In the genomic region with DNA sequence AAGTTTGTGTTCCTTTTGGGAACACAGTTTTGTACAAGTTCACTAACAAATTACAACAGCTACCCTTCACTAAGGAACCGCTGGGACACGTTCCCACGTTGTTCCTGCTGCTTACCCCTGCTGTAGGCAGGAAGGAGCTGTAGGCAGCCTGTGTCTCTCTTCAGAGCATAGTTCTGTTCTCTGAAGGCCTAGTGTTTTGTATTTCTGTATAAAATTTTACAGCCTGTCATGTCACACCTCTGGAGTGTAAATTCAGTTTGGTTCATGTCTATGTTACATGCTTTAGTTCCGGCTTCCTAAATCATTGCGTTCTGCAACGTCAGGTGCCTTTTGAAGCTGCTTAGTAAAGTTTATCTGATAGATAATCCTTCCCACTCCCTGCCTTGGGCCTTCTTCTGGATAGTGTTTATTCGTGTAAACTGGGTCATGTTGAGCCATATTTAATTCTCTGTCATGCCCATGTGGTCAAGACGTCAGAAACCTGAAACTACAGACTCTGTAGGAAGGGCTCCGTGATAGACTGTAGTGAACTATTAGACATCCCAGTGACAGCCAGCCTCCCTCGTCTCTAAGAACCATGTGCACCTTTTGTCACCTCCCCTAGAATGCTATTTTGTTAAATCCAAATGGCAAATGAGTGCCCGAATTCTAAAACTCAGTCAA, we compare ENCODE assay signal across 17 mouse cellular contexts.
"Had no signal": no experiment of that assay in that cellular context is flagged by ENCODE, and none has a peak within 500 bp of the region (broad histone marks: within the 10 kb centered on the region; RNA-seq: fewer than 3 reads in every experiment).

No protein-coding gene starts in this region.

- H3K27ac ChIP-seq: lung, embryonic 15.5 days; macrophage; midbrain, embryonic 13.5 days; midbrain, embryonic 15.5 days; neural tube, embryonic 12.5 days; stomach, embryonic 15.5 days; stomach, postnatal 0 days had no signal

- DNase-seq: lung, adult 2 months; lung, postnatal 14 days; lung, postnatal 36 days; right cerebral cortex, postnatal 14 days; thymus, adult 2 months; thymus, postnatal 25 days; thymus, postnatal 4 days had no signal

- H3K4me2 ChIP-seq: lung, embryonic 15.5 days; midbrain, embryonic 11.5 days; midbrain, embryonic 13.5 days; midbrain, embryonic 15.5 days; neural tube, embryonic 12.5 days; stomach, embryonic 15.5 days had no signal

- H3K27me3 ChIP-seq: lung, embryonic 15.5 days; megakaryocyte, embryonic 14.5 days; midbrain, embryonic 13.5 days; midbrain, embryonic 15.5 days; neural tube, embryonic 12.5 days; stomach, embryonic 15.5 days had no signal

- H3K9me3 ChIP-seq: lung, embryonic 15.5 days; megakaryocyte, embryonic 14.5 days; midbrain, embryonic 13.5 days; midbrain, embryonic 15.5 days; neural tube, embryonic 12.5 days; stomach, embryonic 15.5 days had no signal

- H3K4me1 ChIP-seq: lung, embryonic 15.5 days; megakaryocyte, embryonic 14.5 days; midbrain, embryonic 15.5 days; neural tube, embryonic 12.5 days; stomach, embryonic 15.5 days had no signal

- H3K36me3 ChIP-seq: lung, embryonic 15.5 days; midbrain, embryonic 15.5 days; neural tube, embryonic 12.5 days; stomach, embryonic 15.5 days had no signal

- H3K9ac ChIP-seq: lung, embryonic 15.5 days; midbrain, embryonic 13.5 days; midbrain, embryonic 15.5 days; neural tube, embryonic 12.5 days; stomach, embryonic 15.5 days had no signal

- ATAC-seq: lung, postnatal 0 days; midbrain, embryonic 13.5 days; midbrain, embryonic 15.5 days had no signal

- H3K4me3 ChIP-seq: lung, embryonic 15.5 days; megakaryocyte, embryonic 14.5 days; midbrain, embryonic 13.5 days; midbrain, embryonic 15.5 days; neural tube, embryonic 12.5 days; stomach, embryonic 15.5 days had no signal
